Mouse (Mus musculus): ENCODE data around the gene Fxyd1. TPM values are rescaled to one million over a fixed set of nuclear protein-coding genes. Genes with fewer than 3 reads are reported as not detected.

Gene Fxyd1
- total RNA-seq (2023): not detected

GRCm38 (mm10) chr7:31057071-31057470 lies at the start of gene Fxyd1:
Fxyd1 (minus strand) TSS chr7:31057199.

GRCm38 (mm10) chr7:31076492-31076891 lies 19.5 kb upstream of the Fxyd1 start, which contains the start of gene Fxyd3:
Fxyd3 (minus strand) TSS chr7:31076704.

GRCm38 (mm10) chr7:31059108-31059507 lies 2.1 kb upstream of the Fxyd1 start, which contains the start of gene Lgi4:
Lgi4 (plus strand) TSS chr7:31059342.

GRCm38 (mm10) chr7:31051321-31052021 lies 5.5 kb downstream of the Fxyd1 start, which contains the start of gene Fxyd7:
Fxyd7 (minus strand) TSS chr7:31051467.

GRCm38 (mm10) chr7:31042431-31042910 lies 14.5 kb downstream of the Fxyd1 start, which contains the start of gene Fxyd5:
Fxyd5 (minus strand) TSS chr7:31042481.

Other genes starting within 250 kb of the Fxyd1 start
- gene Ffar2, start 233.4 kb downstream of the Fxyd1 start, total RNA-seq (2023): 1 to 10 TPM; 1.8 to 2.3 TPM
- gene Ffar3, start 201.0 kb downstream of the Fxyd1 start, total RNA-seq (2023): not detected
- under 1 TPM; 0.12 to 0.18 TPM for gene Ffar1, start 195.6 kb downstream of the Fxyd1 start, total RNA-seq (2023)
- 10 to 100 TPM; 14.0 to 15.4 TPM for gene Cd22, start 176.9 kb downstream of the Fxyd1 start, total RNA-seq (2023)
- 1 to 10 TPM; 3.3 to 3.8 TPM for gene Mag, start 142.3 kb downstream of the Fxyd1 start, total RNA-seq (2023)
- 1 to 10 TPM; 1.4 to 4.0 TPM for gene Hamp2, start 132.5 kb downstream of the Fxyd1 start, total RNA-seq (2023)
- not detected for gene Hamp, start 113.2 kb downstream of the Fxyd1 start, total RNA-seq (2023)
- 100 to 1,000 TPM; 148 to 186 TPM for gene Usf2, start 100.4 kb downstream of the Fxyd1 start, total RNA-seq (2023)
- 10 to 100 TPM; 13.7 to 19.7 TPM for gene Lsr, start 83.7 kb downstream of the Fxyd1 start, total RNA-seq (2023)
- gene Fam187b, start 83.4 kb downstream of the Fxyd1 start, total RNA-seq (2023): 1 to 10 TPM; 1.5 to 2.3 TPM
- gene Fxyd5, start 14.7 kb downstream of the Fxyd1 start, total RNA-seq (2023): 1,000 to 10,000 TPM; 1,032 to 1,279 TPM
- not detected for gene Fxyd7, start 5.7 kb downstream of the Fxyd1 start, total RNA-seq (2023)
- 1 to 10 TPM; 1.7 to 1.9 TPM for gene Lgi4, start 2.1 kb upstream of the Fxyd1 start, total RNA-seq (2023)
- not detected for gene Fxyd3, start 19.5 kb upstream of the Fxyd1 start, total RNA-seq (2023)
- 10 to 100 TPM in 1 of 2 experiments, 1 to 10 TPM in 1; 9.1 to 15.9 TPM for gene Hpn, start 58.1 kb upstream of the Fxyd1 start, total RNA-seq (2023)
- 10 to 100 TPM; 23.9 to 35.9 TPM for gene Scn1b, start 69.8 kb upstream of the Fxyd1 start, total RNA-seq (2023)
- 100 to 1,000 TPM in 1 of 2 experiments, 10 to 100 TPM in 1; 98.0 to 105 TPM for gene Gramd1a, start 98.7 kb upstream of the Fxyd1 start, total RNA-seq (2023)
- gene Scgb2b2, start 233.3 kb upstream of the Fxyd1 start, total RNA-seq (2023): not detected
- not detected for gene Scgb1b2, start 234.6 kb upstream of the Fxyd1 start, total RNA-seq (2023)

Measured in monocyte, adult 59 days (primary cell).